Mouse (Mus musculus) lung, postnatal 0 days (tissue): ENCODE measurements at regions not wholly inside any gene's neighbourhood (a gene's known extent, or its start where the extent isn't known, plus 50 kb on each side); places are given as distances from the start of the nearest gene placed in this dataset.

ENCODE experiments used
- CTCF ChIP-seq: IDR thresholded peaks from 2 replicates; pipeline ENCODE4 v1.5.1; 2016; ENCODE audit warnings: antibody characterized with exemption, mild to moderate bottlenecking
- EP300 ChIP-seq: IDR thresholded peaks from 2 replicates; pipeline ENCODE4 v1.6.1; 2016; ENCODE audit warnings: antibody characterized with exemption, mild to moderate bottlenecking, control low read depth

DNA sequence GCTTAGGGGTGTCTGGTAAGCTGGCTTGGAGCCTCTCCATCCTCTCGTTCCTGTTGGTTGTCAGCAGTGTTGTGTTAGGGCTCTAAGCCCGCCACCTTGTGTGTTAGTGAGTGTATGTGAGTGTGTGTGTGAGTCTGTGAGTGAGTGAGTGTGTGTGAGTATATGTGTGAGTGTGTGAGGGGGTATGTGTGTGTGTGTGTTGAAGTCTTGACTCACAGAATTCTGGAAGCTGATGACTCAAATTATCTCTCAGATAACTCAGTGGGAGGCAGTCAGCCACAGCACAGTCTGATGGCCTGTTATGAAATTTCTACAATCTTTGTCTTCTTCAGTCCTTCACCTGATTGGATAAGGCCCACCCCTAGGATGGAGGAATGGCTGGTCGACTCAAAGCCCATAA lies 163.7 kb upstream of the Eef2kmt start:
- TF ChIP-seq CTCF: no peak
- TF ChIP-seq EP300: no peak
